Mouse (Mus musculus) layer of hippocampus, postnatal 14 days (tissue): ENCODE measurements around the gene Cpa1. TPM values are rescaled to one million over a fixed set of nuclear protein-coding genes. Genes with fewer than 3 reads are reported as not detected.

ENCODE experiments used
- DNase-seq, 2 experiments: peaks; one replicate each; pipeline ENCODE4 v3.0.0; 2021 to 2022; ENCODE audit warnings: low spot score in 2 of 2, mixed read lengths in 1 of 2
- total RNA-seq, 2 experiments: library from RNA; stranded (reverse); gene quantifications; 2 replicates each; pipeline ENCODE4 v1.2.3; 2021

The Cpa1 gene
- total RNA-seq, 2 experiments from 2014 or later: not detected

- DNase-seq: no peak
These were observed 18.4 kb upstream of the Cpa1 start for GRCm38 (mm10) chr6:30620591-30620990.

- DNase-seq: no peak
These were observed 18.0 kb upstream of the Cpa1 start for GRCm38 (mm10) chr6:30620994-30621393.

GRCm38 (mm10) chr6:30621986-30622389 is 17.0 kb upstream of the Cpa1 start:
- no peak for DNase-seq

- DNase-seq: no peak
These were observed 14.3 kb upstream of the Cpa1 start for GRCm38 (mm10) chr6:30624763-30625162.

GRCm38 (mm10) chr6:30628152-30628551 is 10.9 kb upstream of the Cpa1 start:
- peak; percentile 50 to 67 for DNase-seq

- DNase-seq: no peak
These were observed 9.0 kb upstream of the Cpa1 start for GRCm38 (mm10) chr6:30629989-30630388.

GRCm38 (mm10) chr6:30635361-30635862 is 3.6 kb upstream of the Cpa1 start:
- DNase-seq: no peak

- no peak for DNase-seq
These were observed 2.7 kb upstream of the Cpa1 start for GRCm38 (mm10) chr6:30636186-30636842.

- no peak for DNase-seq
These were observed 4.9 kb downstream of the Cpa1 start for GRCm38 (mm10) chr6:30643694-30644460.

- DNase-seq: no peak
These were observed 5.4 kb downstream of the Cpa1 start for GRCm38 (mm10) chr6:30644462-30644861.

GRCm38 (mm10) chr6:30645379-30645778 is 6.4 kb downstream of the Cpa1 start:
- DNase-seq: no peak

- peak in 1 of 2 experiments; percentile 34 for DNase-seq
These were observed 10.8 kb downstream of the Cpa1 start for GRCm38 (mm10) chr6:30649651-30650296.

GRCm38 (mm10) chr6:30652425-30653188 is 13.6 kb downstream of the Cpa1 start:
- no peak for DNase-seq

- DNase-seq: no peak
These were observed 14.5 kb downstream of the Cpa1 start for GRCm38 (mm10) chr6:30653518-30653917.

GRCm38 (mm10) chr6:30654402-30654859 is 15.4 kb downstream of the Cpa1 start:
- DNase-seq: no peak

GRCm38 (mm10) chr6:30654932-30655331 is 15.9 kb downstream of the Cpa1 start:
- DNase-seq: no peak

GRCm38 (mm10) chr6:30657279-30657678 is 18.3 kb downstream of the Cpa1 start:
- no peak for DNase-seq

GRCm38 (mm10) chr6:30658619-30659018 is 19.6 kb downstream of the Cpa1 start:
- DNase-seq: no peak

GRCm38 (mm10) chr6:30664776-30665175 is 25.8 kb downstream of the Cpa1 start:
- no peak for DNase-seq

- DNase-seq: no peak
These were observed 26.3 kb downstream of the Cpa1 start for GRCm38 (mm10) chr6:30665296-30665695.

- no peak for DNase-seq
These were observed 27.0 kb downstream of the Cpa1 start for GRCm38 (mm10) chr6:30666043-30666442.
